Mouse (Mus musculus) forebrain, embryonic 13.5 days (tissue): ENCODE measurements at regions not wholly inside any gene's neighbourhood (a gene's known extent, or its start where the extent isn't known, plus 50 kb on each side); places are given as distances from the start of the nearest gene placed in this dataset.
A peak's percentile ranks its signal among the peaks of the same experiment; 100 is the strongest.

Experiments
- ATAC-seq: fragments of 200-750 bp; cut with Nextera tagmentation; 2 replicates; pipeline ENCODE4 v1.8.0; 2017
- H3K27ac ChIP-seq: fragments of 300-500 bp; sonication (generic); 2 replicates; pipeline ENCODE4 v1.5.1; 2015; ENCODE audit warnings: inconsistent platforms, mild to moderate bottlenecking, moderate library complexity
- H3K27me3 ChIP-seq: fragments of 300-500 bp; sonication (generic); 2 replicates; pipeline ENCODE4 v1.6.1; 2015; ENCODE audit warnings: mild to moderate bottlenecking, inconsistent platforms
- H3K36me3 ChIP-seq: fragments of 300-500 bp; sonication (generic); 2 replicates; pipeline ENCODE4 v1.6.1; 2015; ENCODE audit warnings: mild to moderate bottlenecking, inconsistent platforms; ENCODE audit not compliant: poor library complexity, severe bottlenecking
- H3K4me1 ChIP-seq: fragments of 300-500 bp; sonication (generic); 2 replicates; pipeline ENCODE4 v1.6.1; 2015; ENCODE audit warnings: inconsistent platforms
- H3K4me2 ChIP-seq: fragments of 300-500 bp; sonication (generic); 2 replicates; pipeline ENCODE4 v1.6.1; 2015; ENCODE audit warnings: inconsistent platforms, mild to moderate bottlenecking, moderate library complexity
- H3K4me3 ChIP-seq: fragments of 300-500 bp; sonication (generic); 2 replicates; pipeline ENCODE4 v1.5.1; 2015; ENCODE audit warnings: mild to moderate bottlenecking, inconsistent platforms
- H3K9ac ChIP-seq: fragments of 300-500 bp; sonication (generic); 2 replicates; pipeline ENCODE4 v1.6.1; 2015; ENCODE audit warnings: mild to moderate bottlenecking, inconsistent platforms
- H3K9me3 ChIP-seq: fragments of 300-500 bp; sonication (generic); replicated peaks from 2 replicates; pipeline ENCODE4 v1.6.1; 2016; ENCODE audit warnings: inconsistent platforms
- WGBS: fragments of 180-500 bp; shearing (Covaris S2); methylation state at CpG from one replicate; pipeline ENCODE4 v1.1.7; 2015; 5-methylcytosine and 5-hydroxymethylcytosine counted together

GRCm38 (mm10) chr10:51219481-51219880 lies 260.9 kb upstream of the Gm49339 start:
- no peak for ATAC-seq
- H3K36me3 ChIP-seq: no peaks in the 10 kb centered on the region
- H3K9me3 ChIP-seq: no peaks in the 10 kb centered on the region
- H3K4me2 ChIP-seq: no peak overlapping the region
- 81% methylated on average over 4 of the region's 4 CpGs for WGBS
- no peaks in the 10 kb centered on the region for H3K4me1 ChIP-seq
- H3K27ac ChIP-seq: no peak overlapping the region
- no peak overlapping the region for H3K4me3 ChIP-seq
- H3K9ac ChIP-seq: no peak overlapping the region
- H3K27me3 ChIP-seq: no peaks in the 10 kb centered on the region

DNA sequence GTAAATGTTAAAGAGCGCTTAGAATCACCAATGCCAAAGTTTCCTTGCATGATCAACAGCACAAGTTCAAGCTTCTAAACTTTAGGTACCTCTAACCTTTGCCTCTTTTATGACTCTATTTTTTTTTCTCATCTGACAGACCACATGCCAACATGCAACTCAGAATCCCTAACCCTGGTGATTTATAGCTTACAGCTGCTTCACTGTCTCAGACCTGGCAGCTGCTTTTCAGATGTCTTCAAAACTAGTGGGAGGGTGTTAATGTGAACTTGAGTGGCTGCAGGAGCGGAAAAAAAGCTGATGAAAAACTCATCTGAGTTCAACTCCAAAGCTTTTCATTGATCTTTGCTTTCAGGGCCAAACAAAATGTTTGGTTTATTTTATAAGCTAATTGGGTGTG lies 246.8 kb upstream of the Gm49339 start:
- no peak overlapping the region for H3K27ac ChIP-seq
- 80% methylated on average over 2 of the region's 2 CpGs for WGBS
- no peak overlapping the region for H3K9ac ChIP-seq
- peaks cover 13% of the 10 kb centered on the region for H3K4me1 ChIP-seq
- H3K4me2 ChIP-seq: no peak overlapping the region
- no peak for ATAC-seq
- no peaks in the 10 kb centered on the region for H3K27me3 ChIP-seq
- H3K4me3 ChIP-seq: no peak overlapping the region
- no peaks in the 10 kb centered on the region for H3K9me3 ChIP-seq
- H3K36me3 ChIP-seq: no peaks in the 10 kb centered on the region

DNA sequence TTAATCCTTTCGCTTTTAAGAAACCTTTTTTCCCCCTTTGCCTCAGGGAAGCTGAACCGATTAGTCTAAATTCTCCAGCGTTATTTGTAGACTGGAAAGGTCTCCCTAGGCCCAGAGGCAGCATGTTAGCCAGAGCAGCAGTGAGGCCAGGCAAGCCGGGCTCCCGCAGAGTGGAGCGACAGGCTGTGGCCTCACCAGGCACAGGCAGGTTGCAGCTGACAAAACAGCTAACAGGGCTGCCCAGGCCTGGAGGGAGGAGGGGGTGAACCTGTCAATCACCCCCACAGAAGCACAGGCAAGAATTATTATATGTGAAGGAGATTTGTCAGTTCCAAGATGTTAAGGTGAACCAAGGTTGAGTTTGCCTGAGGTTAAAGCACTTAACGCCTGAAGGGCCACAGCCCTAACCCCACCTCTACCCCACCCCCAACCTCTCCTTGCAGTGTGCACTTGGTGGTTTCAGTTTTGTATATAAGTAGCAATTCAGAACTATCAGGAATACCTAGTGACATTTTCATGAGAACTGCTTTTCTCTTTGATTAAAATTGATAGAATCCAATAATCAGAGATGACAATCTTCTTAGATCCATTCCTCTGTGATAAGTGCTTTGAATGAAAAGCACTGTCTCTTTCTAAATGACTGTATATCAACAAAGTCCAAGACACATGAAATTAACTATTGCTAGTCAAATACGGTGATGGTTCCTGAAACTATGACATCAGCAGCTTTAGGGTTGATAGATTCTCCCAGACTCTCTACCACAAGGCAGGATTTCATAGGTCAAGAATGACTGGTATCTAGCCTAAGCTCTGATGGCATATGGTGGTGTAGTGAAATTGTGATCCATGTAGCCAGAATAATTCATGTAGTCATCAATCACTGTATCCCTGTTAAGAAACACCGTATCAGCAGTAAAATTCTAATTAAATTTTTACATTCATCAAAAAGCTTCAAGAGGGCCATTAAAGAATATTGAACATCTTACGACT lies 244.5 kb upstream of the Gm49339 start:
- 29% methylated on average over 10 of the region's 10 CpGs for WGBS
- Histone ChIP-seq H3K9ac (no peak overlapping the region; the same call in 1 of the 2 replicates), H3K4me2 (0 out of 2 replicates have a peak overlapping the region, but pooled peaks have one; percentile 7), H3K4me3 (no peak overlapping the region), H3K9me3 (no peaks in the 10 kb centered on the region), H3K4me1 (peaks cover 13% of the 10 kb centered on the region), H3K27me3 (no peaks in the 10 kb centered on the region), H3K27ac (no peak overlapping the region), H3K36me3 (no peaks in the 10 kb centered on the region)
- ATAC-seq: peak; percentile 96

DNA sequence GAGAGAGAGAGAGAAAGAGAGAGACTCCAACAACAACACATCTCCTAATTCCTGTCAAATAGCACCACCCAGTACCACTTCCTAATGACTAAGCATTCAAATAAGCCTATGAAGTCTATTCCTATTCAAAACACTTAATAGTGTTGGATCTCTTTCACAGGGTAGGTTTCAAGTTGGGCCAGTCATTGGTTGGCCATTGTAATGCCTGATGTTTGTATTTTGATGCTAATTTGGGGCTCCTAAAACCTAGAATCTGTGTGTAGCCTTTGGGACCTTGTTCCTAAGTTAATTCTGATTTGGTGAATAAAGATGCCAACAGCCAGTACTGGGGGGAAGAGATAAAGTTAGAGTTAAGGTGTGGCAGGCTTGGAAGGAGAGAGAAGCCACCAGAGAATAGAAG lies 242.3 kb upstream of the Gm49339 start:
- Histone ChIP-seq H3K9me3 (no peaks in the 10 kb centered on the region), H3K4me3 (no peak overlapping the region), H3K27ac (no peak overlapping the region), H3K36me3 (no peaks in the 10 kb centered on the region), H3K9ac (no peak overlapping the region), H3K27me3 (no peaks in the 10 kb centered on the region), H3K4me1 (peaks cover 13% of the 10 kb centered on the region), H3K4me2 (no peak overlapping the region)
- no peak for ATAC-seq

GRCm38 (mm10) chr10:51253439-51253838 lies 227.0 kb upstream of the Gm49339 start:
- ATAC-seq: no peak
- 87% methylated on average over 1 of the region's 1 CpGs for WGBS
- Histone ChIP-seq H3K27me3 (no peaks in the 10 kb centered on the region), H3K4me3 (no peak overlapping the region), H3K36me3 (no peaks in the 10 kb centered on the region), H3K4me1 (peaks cover 10% of the 10 kb centered on the region), H3K9ac (no peak overlapping the region), H3K9me3 (no peaks in the 10 kb centered on the region), H3K4me2 (no peak overlapping the region), H3K27ac (no peak overlapping the region)

DNA sequence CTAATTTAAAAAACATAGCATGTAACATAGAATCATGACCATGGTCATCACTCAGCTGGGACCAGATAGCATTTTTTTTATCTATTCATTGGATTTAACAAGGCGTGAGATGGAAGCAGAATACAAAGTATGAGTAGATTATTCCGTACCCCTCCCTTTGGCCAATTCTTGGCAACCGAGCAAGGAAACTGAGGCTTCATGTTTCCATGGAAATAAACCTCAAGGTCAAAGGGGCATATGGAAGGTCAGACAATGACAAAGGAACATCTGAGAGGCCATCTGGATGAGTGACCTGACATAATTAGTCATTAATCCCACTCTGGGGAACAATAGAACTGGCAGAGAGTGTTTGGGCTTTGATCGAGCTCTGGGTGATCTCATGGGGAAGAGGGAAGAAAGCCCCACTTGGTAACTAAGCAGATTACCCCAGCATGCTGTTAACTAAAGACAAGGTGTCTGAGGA lies 222.8 kb upstream of the Gm49339 start:
- ATAC-seq: peak; percentile 76
- Histone ChIP-seq H3K4me3 (no peak overlapping the region), H3K4me1 (peaks cover 10% of the 10 kb centered on the region), H3K4me2 (no peak overlapping the region), H3K27me3 (0 out of 2 replicates have a peak, but pooled peaks cover 3% of the 10 kb centered on the region), H3K9ac (no peak overlapping the region), H3K9me3 (no peaks in the 10 kb centered on the region), H3K27ac (no peak overlapping the region), H3K36me3 (no peaks in the 10 kb centered on the region)
- whole genome bisulfite sequencing: 13% methylated on average over 4 of the region's 4 CpGs

- Histone ChIP-seq H3K9me3 (no peaks in the 10 kb centered on the region), H3K4me1 (no peaks in the 10 kb centered on the region), H3K4me2 (no peak overlapping the region), H3K36me3 (no peaks in the 10 kb centered on the region), H3K27ac (no peak overlapping the region), H3K27me3 (no peaks in the 10 kb centered on the region), H3K9ac (no peak overlapping the region), H3K4me3 (no peak overlapping the region)
- 98% methylated on average over 1 of the region's 1 CpGs for WGBS
- no peak for ATAC-seq
Observed at GRCm38 (mm10) chr10:51271364-51271763, 209.0 kb upstream of the Gm49339 start.

- Histone ChIP-seq H3K9me3 (no peaks in the 10 kb centered on the region), H3K4me3 (no peak overlapping the region), H3K9ac (no peak overlapping the region), H3K4me2 (no peak overlapping the region), H3K27me3 (no peaks in the 10 kb centered on the region), H3K36me3 (no peaks in the 10 kb centered on the region), H3K27ac (no peak overlapping the region), H3K4me1 (no peaks in the 10 kb centered on the region)
- no peak for ATAC-seq
- WGBS: 73% methylated on average over 2 of the region's 2 CpGs
Observed at GRCm38 (mm10) chr10:51278195-51278594, 202.2 kb upstream of the Gm49339 start.

DNA sequence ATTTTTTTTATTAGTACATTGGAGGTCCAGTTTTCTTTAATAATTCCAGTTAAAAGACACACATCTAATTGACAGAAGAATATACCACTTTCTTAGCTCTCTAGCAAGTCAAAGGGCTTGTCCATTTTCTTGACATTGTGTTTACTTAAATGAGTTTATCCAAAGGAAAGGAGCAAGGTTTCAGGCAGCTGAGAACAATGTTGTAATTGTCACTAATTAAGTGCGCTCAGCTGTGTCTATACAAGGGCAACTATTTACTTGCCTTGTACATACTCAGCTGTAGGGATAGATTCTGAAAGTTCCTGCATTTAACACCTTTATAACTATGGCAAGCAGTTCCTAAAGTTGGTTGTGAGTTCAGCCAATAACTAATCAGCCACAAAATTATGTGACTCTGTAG lies 198.0 kb upstream of the Gm49339 start:
- Histone ChIP-seq H3K9ac (no peak overlapping the region), H3K4me1 (peaks cover 7% of the 10 kb centered on the region; the same call in 1 of the 2 replicates), H3K27ac (no peak overlapping the region), H3K4me3 (no peak overlapping the region), H3K36me3 (no peaks in the 10 kb centered on the region), H3K4me2 (no peak overlapping the region), H3K9me3 (no peaks in the 10 kb centered on the region), H3K27me3 (no peaks in the 10 kb centered on the region)
- ATAC-seq: peak; percentile 63; the same call in 1 of the 2 replicates
- WGBS: 43% methylated on average over 1 of the region's 1 CpGs

DNA sequence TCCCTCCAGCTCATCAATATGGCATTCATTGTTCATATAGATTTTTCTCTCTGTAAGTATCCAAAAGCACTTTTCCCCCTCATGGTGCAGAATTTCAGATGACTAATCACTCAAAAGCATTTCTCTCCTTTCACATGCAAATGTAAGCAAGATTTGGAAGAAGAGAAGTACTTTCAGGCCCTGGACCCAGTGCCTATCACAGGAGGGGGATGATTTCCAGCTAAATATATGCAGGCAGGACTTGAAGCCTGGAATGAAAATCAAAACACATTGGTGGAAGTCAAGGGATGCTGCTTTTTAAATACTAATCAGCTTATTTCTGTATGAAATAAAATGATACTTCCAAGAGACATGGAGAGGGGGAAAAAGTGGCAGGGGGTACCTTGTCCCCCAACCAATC lies 195.9 kb upstream of the Gm49339 start:
- Histone ChIP-seq H3K4me2 (no peak overlapping the region), H3K27ac (no peak overlapping the region), H3K9me3 (no peaks in the 10 kb centered on the region), H3K4me1 (peaks cover 7% of the 10 kb centered on the region; the same call in 1 of the 2 replicates), H3K36me3 (no peaks in the 10 kb centered on the region), H3K27me3 (no peaks in the 10 kb centered on the region), H3K9ac (no peak overlapping the region), H3K4me3 (no peak overlapping the region)
- peak; percentile 53; the same call in 1 of the 2 replicates for ATAC-seq

GRCm38 (mm10) chr10:51287852-51288251 lies 192.6 kb upstream of the Gm49339 start:
- 44% methylated on average over 4 of the region's 4 CpGs for WGBS
- ATAC-seq: no peak
- no peak overlapping the region for H3K9ac ChIP-seq
- H3K4me3 ChIP-seq: no peak overlapping the region
- H3K27ac ChIP-seq: no peak overlapping the region
- H3K4me1 ChIP-seq: peaks cover 7% of the 10 kb centered on the region; the same call in 1 of the 2 replicates
- H3K4me2 ChIP-seq: no peak overlapping the region
- no peaks in the 10 kb centered on the region for H3K27me3 ChIP-seq
- no peaks in the 10 kb centered on the region for H3K36me3 ChIP-seq
- no peaks in the 10 kb centered on the region for H3K9me3 ChIP-seq

DNA sequence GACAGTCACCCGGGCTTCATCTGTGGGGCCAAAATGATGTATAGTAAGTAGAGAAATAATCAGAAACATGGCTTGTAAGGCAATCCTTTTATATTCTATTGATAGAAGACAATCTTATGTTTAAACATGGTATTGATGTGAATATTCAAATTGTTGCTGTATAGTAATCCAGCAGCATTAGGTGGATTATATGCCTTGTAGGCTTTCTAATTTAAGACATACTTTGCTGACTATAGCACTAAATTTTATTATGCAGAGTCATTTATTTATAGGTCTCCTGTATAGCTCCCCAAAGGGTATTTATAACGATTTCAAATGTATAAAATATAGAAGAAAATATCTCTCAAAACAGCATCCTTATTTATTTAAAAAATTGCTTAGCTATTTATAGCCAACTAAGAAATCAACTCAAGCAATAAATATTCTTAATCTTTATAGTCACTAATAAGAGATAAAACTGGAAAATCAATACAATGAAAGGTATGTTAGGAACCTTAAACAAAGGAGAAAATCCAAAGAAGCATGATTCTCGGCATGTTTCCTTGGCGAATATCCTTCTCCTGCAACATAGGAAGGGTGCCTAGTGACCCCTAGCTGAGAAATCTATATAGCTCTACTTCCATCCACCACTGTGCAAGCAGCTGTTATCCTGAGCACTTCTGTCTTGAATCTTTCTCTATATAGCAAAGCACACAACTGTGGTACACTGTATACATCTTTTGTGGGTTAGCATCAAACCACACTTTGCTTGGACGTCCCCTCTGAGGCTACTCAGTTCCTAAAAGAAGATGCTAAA lies 188.8 kb upstream of the Gm49339 start:
- Histone ChIP-seq H3K4me3 (no peak overlapping the region), H3K9me3 (no peaks in the 10 kb centered on the region), H3K9ac (no peak overlapping the region), H3K4me2 (no peak overlapping the region), H3K27ac (no peak overlapping the region), H3K36me3 (no peaks in the 10 kb centered on the region), H3K27me3 (no peaks in the 10 kb centered on the region), H3K4me1 (no peaks in the 10 kb centered on the region)
- 33% methylated on average over 5 of the region's 5 CpGs for WGBS
- ATAC-seq: peak; percentile 97
